Mouse (Mus musculus): ENCODE data around the gene Gm28048. TPM values are rescaled to one million over a fixed set of nuclear protein-coding genes. Genes with fewer than 3 reads are reported as not detected.
A peak's percentile ranks its signal among the peaks of the same experiment; 100 is the strongest.

The Gm28048 gene
- polyA plus RNA-seq, 2 experiments, result 2.8 to 6.8 TPM

- Histone ChIP-seq H3K27ac (no peak overlapping the region), H3K4me2 (ENCODE audit: low read depth) (no peak overlapping the region), H3K9ac (replicated peaks) (no peak overlapping the region), H3K27me3 (ENCODE audit: control insufficient read depth, insufficient read depth, low read length) (no peaks in the 10 kb centered on the region), H3K9me3 (ENCODE audit: control insufficient read depth, low read length) (no peaks in the 10 kb centered on the region), H3K4me1 (replicated peaks; ENCODE audit: control insufficient read depth in 2 of 2, insufficient read depth in 2 of 2, low read length in 1 of 2) (peaks cover 24 to 46% of the 10 kb centered on the region in 2 experiments), H3K4me3 (ENCODE audit: insufficient read depth in 1 of 2, low read depth in 2 of 2, low read length in 2 of 2) (no peak overlapping the region), H3K36me3 (replicated peaks; ENCODE audit: control insufficient read depth, insufficient read depth, low read depth) (no peaks in the 10 kb centered on the region)
- 38% methylated on average over 4 of the region's 4 CpGs for WGBS (ENCODE audit: insufficient replicate concordance)
- DNase-seq (ENCODE audit: low read depth in 3 of 3, low spot score in 3 of 3) (no peak), ATAC-seq (ENCODE audit: insufficient read depth) (no peak)
- TF ChIP-seq CTCF (IDR thresholded peaks at IDR 0.05; ENCODE audit: low read depth) (no peak), EP300 (IDR thresholded peaks at IDR 0.05; ENCODE audit: low read depth) (no peak)
Observed at GRCm38 (mm10) chr11:22854571-22854970, 127.3 kb downstream of the Gm28048 start.

GRCm38 (mm10) chr11:22853477-22854157, 128.3 kb downstream of the Gm28048 start:
- H3K36me3 ChIP-seq (replicated peaks; ENCODE audit: control insufficient read depth, insufficient read depth, low read depth), result no peaks in the 10 kb centered on the region
- H3K9ac ChIP-seq (replicated peaks), result no peak overlapping the region; the same call in 1 of the 2 replicates
- peak overlapping the region; percentile 13; the same call in 1 of the 2 replicates for H3K4me2 ChIP-seq (ENCODE audit: low read depth)
- no peaks in the 10 kb centered on the region for H3K9me3 ChIP-seq (ENCODE audit: control insufficient read depth, low read length)
- H3K27ac ChIP-seq, result no peak overlapping the region; the same call in 1 of the 2 replicates
- no peak for ATAC-seq (ENCODE audit: insufficient read depth)
- no peaks in the 10 kb centered on the region for H3K27me3 ChIP-seq (ENCODE audit: control insufficient read depth, insufficient read depth, low read length)
- DNase-seq (ENCODE audit: low read depth in 3 of 3, low spot score in 3 of 3), result no peak
- WGBS (ENCODE audit: insufficient replicate concordance), result 21% methylated on average over 2 of the region's 2 CpGs
- TF ChIP-seq CTCF (IDR thresholded peaks at IDR 0.05; ENCODE audit: low read depth), result no peak
- no peak for TF ChIP-seq EP300 (IDR thresholded peaks at IDR 0.05; ENCODE audit: low read depth)
- H3K4me1 ChIP-seq (replicated peaks; ENCODE audit: control insufficient read depth in 2 of 2, insufficient read depth in 2 of 2, low read length in 1 of 2), result peaks cover 32 to 50% of the 10 kb centered on the region in 2 experiments
- no peak overlapping the region for H3K4me3 ChIP-seq (ENCODE audit: insufficient read depth in 1 of 2, low read depth in 2 of 2, low read length in 2 of 2)

DNA sequence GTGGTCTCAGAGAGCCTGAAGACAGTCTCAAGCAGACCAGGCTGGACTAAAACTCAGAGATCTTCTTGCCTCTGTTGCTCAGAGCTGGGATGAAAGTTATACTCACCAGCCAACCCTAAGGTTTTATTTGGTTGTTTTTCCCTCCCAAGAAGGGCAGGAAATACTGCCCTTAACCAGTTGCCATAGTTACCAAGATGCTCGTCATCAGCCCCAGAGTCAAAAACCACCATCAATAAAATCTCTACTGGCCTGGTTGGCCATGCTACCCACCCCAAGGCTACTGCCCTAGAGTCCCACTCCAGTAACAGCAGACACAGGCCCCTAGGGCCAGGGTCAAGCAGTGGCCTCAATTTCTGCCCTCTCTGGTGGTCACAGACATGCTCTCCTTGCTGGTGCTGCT, 129.4 kb downstream of the Gm28048 start:
- ATAC-seq (ENCODE audit: insufficient read depth), result no peak
- Histone ChIP-seq H3K27ac (no peak overlapping the region), H3K9me3 (ENCODE audit: control insufficient read depth, low read length) (no peaks in the 10 kb centered on the region), H3K27me3 (ENCODE audit: control insufficient read depth, insufficient read depth, low read length) (no peaks in the 10 kb centered on the region), H3K4me2 (ENCODE audit: low read depth) (no peak overlapping the region), H3K9ac (replicated peaks) (no peak overlapping the region), H3K4me3 (ENCODE audit: insufficient read depth in 1 of 2, low read depth in 2 of 2, low read length in 2 of 2) (no peak overlapping the region), H3K36me3 (replicated peaks; ENCODE audit: control insufficient read depth, insufficient read depth, low read depth) (no peaks in the 10 kb centered on the region), H3K4me1 (replicated peaks; ENCODE audit: control insufficient read depth in 2 of 2, insufficient read depth in 2 of 2, low read length in 1 of 2) (peaks cover 36 to 59% of the 10 kb centered on the region in 2 experiments)
- DNase-seq (ENCODE audit: low read depth in 3 of 3, low spot score in 3 of 3), result no peak
- no peak for TF ChIP-seq CTCF (IDR thresholded peaks at IDR 0.05; ENCODE audit: low read depth)
- TF ChIP-seq EP300 (IDR thresholded peaks at IDR 0.05; ENCODE audit: low read depth), result no peak
- 34% methylated on average over 1 of the region's 1 CpGs for WGBS (ENCODE audit: insufficient replicate concordance)

GRCm38 (mm10) chr11:22851416-22851815, 130.5 kb downstream of the Gm28048 start:
- ATAC-seq (ENCODE audit: insufficient read depth) (no peak), DNase-seq (ENCODE audit: low read depth in 3 of 3, low spot score in 3 of 3) (no peak)
- no peaks in the 10 kb centered on the region for H3K9me3 ChIP-seq (ENCODE audit: control insufficient read depth, low read length)
- no peak overlapping the region for H3K4me2 ChIP-seq (ENCODE audit: low read depth)
- peaks cover 39 to 65% of the 10 kb centered on the region in 2 experiments for H3K4me1 ChIP-seq (replicated peaks; ENCODE audit: control insufficient read depth in 2 of 2, insufficient read depth in 2 of 2, low read length in 1 of 2)
- no peak overlapping the region for H3K9ac ChIP-seq (replicated peaks)
- no peaks in the 10 kb centered on the region for H3K27me3 ChIP-seq (ENCODE audit: control insufficient read depth, insufficient read depth, low read length)
- no peaks in the 10 kb centered on the region for H3K36me3 ChIP-seq (replicated peaks; ENCODE audit: control insufficient read depth, insufficient read depth, low read depth)
- TF ChIP-seq EP300 (IDR thresholded peaks at IDR 0.05; ENCODE audit: low read depth) (no peak), CTCF (IDR thresholded peaks at IDR 0.05; ENCODE audit: low read depth) (no peak)
- WGBS (ENCODE audit: insufficient replicate concordance), result 14% methylated on average over 4 of the region's 4 CpGs
- no peak overlapping the region for H3K27ac ChIP-seq
- H3K4me3 ChIP-seq (ENCODE audit: insufficient read depth in 1 of 2, low read depth in 2 of 2, low read length in 2 of 2), result no peak overlapping the region

GRCm38 (mm10) chr11:22850077-22850476, 131.8 kb downstream of the Gm28048 start:
- 47% methylated on average over 4 of the region's 4 CpGs for WGBS (ENCODE audit: insufficient replicate concordance)
- Histone ChIP-seq H3K9ac (replicated peaks) (no peak overlapping the region), H3K4me3 (ENCODE audit: insufficient read depth in 1 of 2, low read depth in 2 of 2, low read length in 2 of 2) (no peak overlapping the region), H3K4me1 (replicated peaks; ENCODE audit: control insufficient read depth in 2 of 2, insufficient read depth in 2 of 2, low read length in 1 of 2) (peaks cover 53 to 76% of the 10 kb centered on the region in 2 experiments), H3K4me2 (ENCODE audit: low read depth) (no peak overlapping the region), H3K27ac (no peak overlapping the region), H3K36me3 (replicated peaks; ENCODE audit: control insufficient read depth, insufficient read depth, low read depth) (no peaks in the 10 kb centered on the region), H3K9me3 (ENCODE audit: control insufficient read depth, low read length) (no peaks in the 10 kb centered on the region), H3K27me3 (ENCODE audit: control insufficient read depth, insufficient read depth, low read length) (no peaks in the 10 kb centered on the region)
- DNase-seq (ENCODE audit: low read depth in 3 of 3, low spot score in 3 of 3) (no peak), ATAC-seq (ENCODE audit: insufficient read depth) (no peak)
- TF ChIP-seq EP300 (IDR thresholded peaks at IDR 0.05; ENCODE audit: low read depth), result no peak
- TF ChIP-seq CTCF (IDR thresholded peaks at IDR 0.05; ENCODE audit: low read depth), result no peak

Data from liver, embryonic 14.5 days (tissue).